Comparison of ENCODE assay signal across 27 mouse cellular contexts in genomic region chr2:73435847-73436246, GRCm38 (mm10). TPM values are rescaled to one million over a fixed set of nuclear protein-coding genes. Genes with fewer than 3 reads are reported as not detected.
"Had no signal": no experiment of that assay in that cellular context is flagged by ENCODE, and none has a peak within 500 bp of the region (broad histone marks: within the 10 kb centered on the region; RNA-seq: fewer than 3 reads in every experiment).

No protein-coding gene starts in this region.

- H3K27ac ChIP-seq: gastrocnemius, adult 2 months; heart, adult 2 months; hindbrain, embryonic 10.5 days; hindbrain, embryonic 12.5 days; hindbrain, embryonic 14.5 days; kidney, embryonic 15.5 days; kidney, postnatal 0 days; limb, embryonic 13.5 days; limb, embryonic 15.5 days; liver, embryonic 12.5 days; liver, embryonic 14.5 days had no signal

- H3K27me3 ChIP-seq: heart, embryonic 12.5 days; hindbrain, embryonic 12.5 days; kidney, embryonic 15.5 days; limb, embryonic 13.5 days; limb, embryonic 15.5 days; liver, embryonic 12.5 days had no signal

- H3K4me2 ChIP-seq: heart, embryonic 12.5 days; hindbrain, embryonic 12.5 days; hindbrain, embryonic 14.5 days; kidney, embryonic 15.5 days; limb, embryonic 13.5 days; limb, embryonic 15.5 days; liver, embryonic 12.5 days had no signal

- H3K9ac ChIP-seq: heart, embryonic 12.5 days; hindbrain, embryonic 12.5 days; hindbrain, embryonic 14.5 days; kidney, embryonic 15.5 days; limb, embryonic 13.5 days; limb, embryonic 15.5 days; liver, embryonic 12.5 days; liver, embryonic 14.5 days had no signal

- H3K9me3 ChIP-seq: heart, embryonic 12.5 days; hindbrain, embryonic 10.5 days; hindbrain, embryonic 12.5 days; kidney, embryonic 15.5 days; limb, embryonic 15.5 days; liver, embryonic 12.5 days had no signal

- H3K4me3 ChIP-seq: gastrocnemius, adult 2 months; heart, adult 2 months; heart, embryonic 12.5 days; hindbrain, embryonic 10.5 days; hindbrain, embryonic 12.5 days; kidney, embryonic 15.5 days; limb, embryonic 13.5 days; limb, embryonic 15.5 days; liver, embryonic 12.5 days had no signal

- DNase-seq: gastrocnemius, adult 2 months; gastrocnemius, postnatal 10 days; gastrocnemius, postnatal 25 days; heart, adult 2 months; heart, postnatal 10 days; heart, postnatal 4 days; kidney, adult 11 months; kidney, adult 2 months; kidney, adult 9 months; kidney, postnatal 14 days; kidney, postnatal 36 days; layer of hippocampus, adult 9-11 months; layer of hippocampus, postnatal 36 days; left cerebral cortex, postnatal 4 days had no signal

- ATAC-seq: hindbrain, embryonic 16.5 days; intestine, embryonic 16.5 days; liver, embryonic 12.5 days had no signal

RNA-seq across cellular contexts. Expression of gene Gpr155, which starts 49.5 kb away (rescaled TPM):
- total RNA-seq: granulocyte monocyte progenitor cell, adult 5-6 weeks had no signal
